Mouse (Mus musculus): Measurements from ENCODE around the gene Gm10160. TPM values are rescaled to one million over a fixed set of nuclear protein-coding genes. Genes with fewer than 3 reads are reported as not detected.
"Not testable (repeated sequence)": the region's sequence is repeated elsewhere in the genome, so short reads cannot be mapped to it uniquely, and the experiment has no call there.

Gm10160 gene
- polyA plus RNA-seq, 1 experiment: not detected

GRCm38 (mm10) chr7:81842998-81843397, 12.6 kb downstream of the Gm10160 start:
- no peak for TF ChIP-seq CTCF (IDR thresholded peaks at IDR 0.05; ENCODE audit: borderline replicate concordance, extremely low read depth, insufficient read depth, insufficient read length)
- no peak for TF ChIP-seq POLR2A (IDR thresholded peaks at IDR 0.05; ENCODE audit: borderline replicate concordance, extremely low read depth, insufficient read depth, insufficient read length, poor library complexity, severe bottlenecking)
- no peak for DNase-seq (ENCODE audit: low read depth)

- no peak for TF ChIP-seq POLR2A (IDR thresholded peaks at IDR 0.05; ENCODE audit: borderline replicate concordance, extremely low read depth, insufficient read depth, insufficient read length, poor library complexity, severe bottlenecking)
- no peak for TF ChIP-seq CTCF (IDR thresholded peaks at IDR 0.05; ENCODE audit: borderline replicate concordance, extremely low read depth, insufficient read depth, insufficient read length)
- no peak for DNase-seq (ENCODE audit: low read depth)
Observed at GRCm38 (mm10) chr7:81842141-81842540, 13.5 kb downstream of the Gm10160 start.

- TF ChIP-seq CTCF (IDR thresholded peaks at IDR 0.05; ENCODE audit: borderline replicate concordance, extremely low read depth, insufficient read depth, insufficient read length) (no peak), POLR2A (IDR thresholded peaks at IDR 0.05; ENCODE audit: borderline replicate concordance, extremely low read depth, insufficient read depth, insufficient read length, poor library complexity, severe bottlenecking) (no peak)
Observed at GRCm38 (mm10) chr7:81841439-81841838, 14.2 kb downstream of the Gm10160 start.

GRCm38 (mm10) chr7:81840661-81841181, 14.9 kb downstream of the Gm10160 start:
- TF ChIP-seq POLR2A (IDR thresholded peaks at IDR 0.05; ENCODE audit: borderline replicate concordance, extremely low read depth, insufficient read depth, insufficient read length, poor library complexity, severe bottlenecking) (no peak), CTCF (IDR thresholded peaks at IDR 0.05; ENCODE audit: borderline replicate concordance, extremely low read depth, insufficient read depth, insufficient read length) (no peak)
- DNase-seq (ENCODE audit: low read depth): peak; percentile 77

More at GRCm38 (mm10) chr7:81841439-81841838, 14.2 kb downstream of the Gm10160 start:
- no peak for DNase-seq (ENCODE audit: low read depth)

- TF ChIP-seq CTCF (IDR thresholded peaks at IDR 0.05; ENCODE audit: borderline replicate concordance, extremely low read depth, insufficient read depth, insufficient read length): no peak
- no peak for TF ChIP-seq POLR2A (IDR thresholded peaks at IDR 0.05; ENCODE audit: borderline replicate concordance, extremely low read depth, insufficient read depth, insufficient read length, poor library complexity, severe bottlenecking)
- no peak for DNase-seq (ENCODE audit: low read depth)
Observed at GRCm38 (mm10) chr7:81839746-81840145, 15.8 kb downstream of the Gm10160 start.

GRCm38 (mm10) chr7:81837771-81838170, 17.8 kb downstream of the Gm10160 start:
- not testable (repeated sequence) for DNase-seq (ENCODE audit: low read depth)

- DNase-seq (ENCODE audit: low read depth): no peak
- TF ChIP-seq POLR2A (IDR thresholded peaks at IDR 0.05; ENCODE audit: borderline replicate concordance, extremely low read depth, insufficient read depth, insufficient read length, poor library complexity, severe bottlenecking) (no peak), CTCF (IDR thresholded peaks at IDR 0.05; ENCODE audit: borderline replicate concordance, extremely low read depth, insufficient read depth, insufficient read length) (no peak)
Observed at GRCm38 (mm10) chr7:81835430-81835829, 20.2 kb downstream of the Gm10160 start.

GRCm38 (mm10) chr7:81834847-81835246, 20.7 kb downstream of the Gm10160 start:
- TF ChIP-seq POLR2A (IDR thresholded peaks at IDR 0.05; ENCODE audit: borderline replicate concordance, extremely low read depth, insufficient read depth, insufficient read length, poor library complexity, severe bottlenecking) (no peak), CTCF (IDR thresholded peaks at IDR 0.05; ENCODE audit: borderline replicate concordance, extremely low read depth, insufficient read depth, insufficient read length) (no peak)
- no peak for DNase-seq (ENCODE audit: low read depth)

- DNase-seq (ENCODE audit: low read depth): peak; percentile 94
Observed at GRCm38 (mm10) chr7:81829379-81829894, 26.2 kb downstream of the Gm10160 start, which contains the start of gene Btbd1. Btbd1 (minus strand) TSS chr7:81829431.

GRCm38 (mm10) chr7:81828681-81829378, 26.8 kb downstream of the Gm10160 start:
- TF ChIP-seq POLR2A (IDR thresholded peaks at IDR 0.05; ENCODE audit: borderline replicate concordance, extremely low read depth, insufficient read depth, insufficient read length, poor library complexity, severe bottlenecking) (no peak), CTCF (IDR thresholded peaks at IDR 0.05; ENCODE audit: borderline replicate concordance, extremely low read depth, insufficient read depth, insufficient read length) (no peak)
- peak; percentile 59 for DNase-seq (ENCODE audit: low read depth)

More at GRCm38 (mm10) chr7:81829379-81829894, 26.2 kb downstream of the Gm10160 start, which contains the start of gene Btbd1:
- TF ChIP-seq CTCF (IDR thresholded peaks at IDR 0.05; ENCODE audit: borderline replicate concordance, extremely low read depth, insufficient read depth, insufficient read length) (no peak), POLR2A (IDR thresholded peaks at IDR 0.05; ENCODE audit: borderline replicate concordance, extremely low read depth, insufficient read depth, insufficient read length, poor library complexity, severe bottlenecking) (peak; percentile 86)

GRCm38 (mm10) chr7:81827806-81828667, 27.6 kb downstream of the Gm10160 start:
- peak; percentile 20 for DNase-seq (ENCODE audit: low read depth)
- no peak for TF ChIP-seq CTCF (IDR thresholded peaks at IDR 0.05; ENCODE audit: borderline replicate concordance, extremely low read depth, insufficient read depth, insufficient read length)
- TF ChIP-seq POLR2A (IDR thresholded peaks at IDR 0.05; ENCODE audit: borderline replicate concordance, extremely low read depth, insufficient read depth, insufficient read length, poor library complexity, severe bottlenecking): no peak
